Mouse (Mus musculus) embryonic fibroblast, embryonic 13.5 days (primary cell): ENCODE measurements around the gene Acsf2.

Experiments used
- CTCF ChIP-seq: IDR thresholded peaks from 2 replicates; pipeline ENCODE4 v1.5.1; 2011; ENCODE audit warnings: mild to moderate bottlenecking, control low read depth, low read length, moderate library complexity, borderline replicate concordance; ENCODE audit not compliant: insufficient read depth
- POLR2A ChIP-seq: IDR thresholded peaks from 2 replicates; pipeline ENCODE4 v1.6.1; 2011; ENCODE audit warnings: low read depth, mild to moderate bottlenecking, control low read depth, low read length, moderate library complexity

- no peak for TF ChIP-seq POLR2A
- no peak for TF ChIP-seq CTCF
Observed at GRCm38 (mm10) chr11:94602356-94602955, 785 bp upstream of the Acsf2 start.
